Mouse (Mus musculus) neural tube, embryonic 12.5 days (tissue): ENCODE results near the gene Zbtb7b. TPM values are rescaled to one million over a fixed set of nuclear protein-coding genes. Genes with fewer than 3 reads are reported as not detected.
"Not testable (repeated sequence)": the region's sequence is repeated elsewhere in the genome, so short reads cannot be mapped to it uniquely, and the experiment has no call there.

Experiments used
- ATAC-seq: fragments of 200-750 bp; cut with Nextera tagmentation; 2 replicates; pipeline ENCODE4 v1.8.0; 2017; ENCODE audit warnings: low read depth, mild to moderate bottlenecking, moderate TSS enrichment, moderate library complexity; ENCODE audit not compliant: low FRiP score
- H3K27ac ChIP-seq: fragments of 300-500 bp; sonication (generic); 2 replicates; pipeline ENCODE4 v1.5.1; 2016
- H3K27me3 ChIP-seq: fragments of 300-500 bp; sonication (generic); replicated peaks from 2 replicates; pipeline ENCODE4 v1.6.1; 2016; ENCODE audit warnings: mild to moderate bottlenecking
- H3K36me3 ChIP-seq: fragments of 300-500 bp; sonication (generic); 2 replicates; pipeline ENCODE4 v1.6.1; 2016; ENCODE audit warnings: mild to moderate bottlenecking
- H3K4me1 ChIP-seq: fragments of 300-500 bp; sonication (generic); 2 replicates; pipeline ENCODE4 v1.6.1; 2016
- H3K4me2 ChIP-seq: fragments of 300-500 bp; sonication (generic); replicated peaks from 2 replicates; pipeline ENCODE4 v1.6.1; 2016; ENCODE audit warnings: mild to moderate bottlenecking
- H3K4me3 ChIP-seq: fragments of 300-500 bp; sonication (generic); 2 replicates; pipeline ENCODE4 v1.5.1; 2016
- H3K9ac ChIP-seq: fragments of 300-500 bp; sonication (generic); 2 replicates; pipeline ENCODE4 v1.6.1; 2016; ENCODE audit warnings: mild to moderate bottlenecking
- H3K9me3 ChIP-seq: fragments of 300-500 bp; sonication (generic); 2 replicates; pipeline ENCODE4 v1.6.1; 2016; ENCODE audit warnings: mild to moderate bottlenecking
- WGBS: fragments of 180-500 bp; shearing (Covaris S2); methylation state at CpG from one replicate; pipeline ENCODE4 v1.1.7; 2016; 5-methylcytosine and 5-hydroxymethylcytosine counted together
- polyA plus RNA-seq: library from polyadenylated mRNA; unstranded; fragments of >200 nt; fragmentation: Nextera tagmentation; extraction: Ambion mirVana; gene quantifications from 2 replicates; pipeline ENCODE4 v1.2.1, GENCODE M21; 2016

Zbtb7b gene
- polyA plus RNA-seq: 0.70 and 0.71 TPM in 2 replicates

- no peaks in the 10 kb centered on the region for H3K9me3 ChIP-seq
- no peak within 1 kb of the TSS for H3K27ac ChIP-seq
- ATAC-seq: peak; percentile 54
- peak within 1 kb of the TSS; percentile 50 for H3K9ac ChIP-seq
- peak within 1 kb of the TSS; percentile 50 for H3K4me3 ChIP-seq
- H3K36me3 ChIP-seq: no peaks in the 10 kb centered on the region
- peak within 1 kb of the TSS; percentile 100 for H3K4me2 ChIP-seq
- peaks cover 60% of the 10 kb centered on the region for H3K4me1 ChIP-seq
- H3K27me3 ChIP-seq: peaks cover 22% of the 10 kb centered on the region
- WGBS: under 1% methylated on average over 40 of the region's 42 CpGs
Measured at GRCm38 (mm10) chr3:89394006-89394893, at the start of gene Zbtb7b. Zbtb7b (minus strand) TSS chr3:89394776.

GRCm38 (mm10) chr3:89440691-89441090 lies 46.1 kb upstream of the Zbtb7b start:
- Histone ChIP-seq H3K36me3 (peaks cover 3% of the 10 kb centered on the region; the same call in 1 of the 2 replicates), H3K4me1 (peaks cover 17% of the 10 kb centered on the region; the same call in 1 of the 2 replicates), H3K4me3 (no peak overlapping the region), H3K9me3 (no peaks in the 10 kb centered on the region), H3K27me3 (no peaks in the 10 kb centered on the region), H3K9ac (no peak overlapping the region), H3K4me2 (no peak overlapping the region), H3K27ac (no peak overlapping the region)
- no peak for ATAC-seq
- 95% methylated on average over 2 of the region's 2 CpGs for WGBS

- ATAC-seq: no peak
- no peaks in the 10 kb centered on the region for H3K27me3 ChIP-seq
- H3K4me3 ChIP-seq: peak overlapping the region; percentile 29; the same call in 1 of the 2 replicates
- peaks cover 17% of the 10 kb centered on the region; the same call in 1 of the 2 replicates for H3K4me1 ChIP-seq
- H3K9ac ChIP-seq: peak overlapping the region; percentile 26; the same call in 1 of the 2 replicates
- H3K9me3 ChIP-seq: no peaks in the 10 kb centered on the region
- H3K27ac ChIP-seq: no peak overlapping the region
- H3K36me3 ChIP-seq: peaks cover 29% of the 10 kb centered on the region
- peak overlapping the region; percentile 56 for H3K4me2 ChIP-seq
- WGBS: 24% methylated on average over 5 of the region's 5 CpGs
Measured at GRCm38 (mm10) chr3:89437269-89437668, 42.7 kb upstream of the Zbtb7b start.

GRCm38 (mm10) chr3:89436176-89437113 lies 41.9 kb upstream of the Zbtb7b start, which contains the start of gene Pbxip1:
Pbxip1 (plus strand) TSS chr3:89436706.
- peaks cover 31% of the 10 kb centered on the region for H3K36me3 ChIP-seq
- H3K27me3 ChIP-seq: no peaks in the 10 kb centered on the region
- H3K9me3 ChIP-seq: no peaks in the 10 kb centered on the region
- peak within 1 kb of the TSS; percentile 26 for H3K9ac ChIP-seq
- peak within 1 kb of the TSS; percentile 56 for H3K4me2 ChIP-seq
- peak; percentile 37; the same call in 1 of the 2 replicates for ATAC-seq
- H3K27ac ChIP-seq: no peak within 1 kb of the TSS
- peaks cover 17% of the 10 kb centered on the region for H3K4me1 ChIP-seq
- 5% methylated on average over 16 of the region's 16 CpGs for WGBS
- H3K4me3 ChIP-seq: peak within 1 kb of the TSS; percentile 29

GRCm38 (mm10) chr3:89435041-89435440 lies 40.5 kb upstream of the Zbtb7b start:
- H3K4me3 ChIP-seq: no peak overlapping the region
- no peaks in the 10 kb centered on the region for H3K27me3 ChIP-seq
- no peak for ATAC-seq
- H3K36me3 ChIP-seq: peaks cover 31% of the 10 kb centered on the region
- no peaks in the 10 kb centered on the region for H3K9me3 ChIP-seq
- H3K9ac ChIP-seq: no peak overlapping the region
- no peak overlapping the region for H3K4me2 ChIP-seq
- 72% methylated on average over 7 of the region's 7 CpGs for WGBS
- peaks cover 28% of the 10 kb centered on the region for H3K4me1 ChIP-seq
- no peak overlapping the region for H3K27ac ChIP-seq

GRCm38 (mm10) chr3:89434532-89434931 lies 40.0 kb upstream of the Zbtb7b start:
- WGBS: 83% methylated on average over 11 of the region's 11 CpGs
- Histone ChIP-seq H3K36me3 (peaks cover 31% of the 10 kb centered on the region), H3K4me3 (no peak overlapping the region), H3K4me1 (peaks cover 28% of the 10 kb centered on the region), H3K27me3 (no peaks in the 10 kb centered on the region), H3K27ac (no peak overlapping the region), H3K9me3 (no peaks in the 10 kb centered on the region), H3K4me2 (no peak overlapping the region), H3K9ac (no peak overlapping the region)
- ATAC-seq: no peak

- Histone ChIP-seq H3K4me1 (peaks cover 28% of the 10 kb centered on the region), H3K4me2 (no peak overlapping the region)
- WGBS: 92% methylated on average over 8 of the region's 8 CpGs
Measured at GRCm38 (mm10) chr3:89432606-89433005, 38.0 kb upstream of the Zbtb7b start.

GRCm38 (mm10) chr3:89430171-89431159 lies 35.9 kb upstream of the Zbtb7b start, which contains the start of gene Pygo2:
Pygo2 (plus strand) TSS chr3:89430214.
- peak within 1 kb of the TSS; percentile 95 for H3K9ac ChIP-seq
- peak; percentile 97 for ATAC-seq
- peaks cover 11% of the 10 kb centered on the region for H3K4me1 ChIP-seq
- no peaks in the 10 kb centered on the region for H3K27me3 ChIP-seq
- H3K36me3 ChIP-seq: peaks cover 46% of the 10 kb centered on the region
- WGBS: 2% methylated on average over 67 of the region's 68 CpGs
- H3K4me3 ChIP-seq: peak within 1 kb of the TSS; percentile 99
- peak within 1 kb of the TSS; percentile 91 for H3K4me2 ChIP-seq
- peak within 1 kb of the TSS; percentile 69 for H3K27ac ChIP-seq
- H3K9me3 ChIP-seq: no peaks in the 10 kb centered on the region

More at GRCm38 (mm10) chr3:89432606-89433005, 38.0 kb upstream of the Zbtb7b start:
- Histone ChIP-seq H3K27me3 (no peaks in the 10 kb centered on the region), H3K9ac (no peak overlapping the region), H3K4me3 (no peak overlapping the region), H3K36me3 (peaks cover 31% of the 10 kb centered on the region), H3K27ac (no peak overlapping the region), H3K9me3 (no peaks in the 10 kb centered on the region)
- no peak for ATAC-seq

- H3K4me2 ChIP-seq, ATAC-seq, H3K9me3 ChIP-seq, H3K27me3 ChIP-seq, H3K27ac ChIP-seq, H3K9ac ChIP-seq, H3K4me3 ChIP-seq: not testable (repeated sequence)
- 93% methylated on average over 7 of the region's 7 CpGs for WGBS
- Histone ChIP-seq H3K4me1 (peaks cover 11% of the 10 kb centered on the region), H3K36me3 (peaks cover 46% of the 10 kb centered on the region)
Measured at GRCm38 (mm10) chr3:89429021-89429420, 34.4 kb upstream of the Zbtb7b start.

- Histone ChIP-seq H3K4me2 (no peak overlapping the region), H3K9ac (no peak overlapping the region), H3K9me3 (no peaks in the 10 kb centered on the region), H3K36me3 (peaks cover 29% of the 10 kb centered on the region), H3K27ac (no peak overlapping the region), H3K27me3 (no peaks in the 10 kb centered on the region), H3K4me3 (no peak overlapping the region), H3K4me1 (peaks cover 31% of the 10 kb centered on the region)
- WGBS: 88% methylated on average over 4 of the region's 4 CpGs
- no peak for ATAC-seq
Measured at GRCm38 (mm10) chr3:89425876-89426275, 31.3 kb upstream of the Zbtb7b start.

GRCm38 (mm10) chr3:89425141-89425525 lies 30.6 kb upstream of the Zbtb7b start:
- Histone ChIP-seq H3K9me3 (no peaks in the 10 kb centered on the region), H3K36me3 (peaks cover 29% of the 10 kb centered on the region), H3K4me2 (no peak overlapping the region), H3K27me3 (no peaks in the 10 kb centered on the region), H3K9ac (no peak overlapping the region), H3K4me3 (no peak overlapping the region), H3K4me1 (peaks cover 30% of the 10 kb centered on the region), H3K27ac (no peak overlapping the region)
- ATAC-seq: no peak
- WGBS: 88% methylated on average over 5 of the region's 5 CpGs
